Mouse (Mus musculus): ENCODE measurements around the gene Tlr12. TPM values are rescaled to one million over a fixed set of nuclear protein-coding genes. Genes with fewer than 3 reads are reported as not detected.

Gene Tlr12
- polyA plus RNA-seq, 1 experiment from 2014 or later: 0.57 TPM

DNA sequence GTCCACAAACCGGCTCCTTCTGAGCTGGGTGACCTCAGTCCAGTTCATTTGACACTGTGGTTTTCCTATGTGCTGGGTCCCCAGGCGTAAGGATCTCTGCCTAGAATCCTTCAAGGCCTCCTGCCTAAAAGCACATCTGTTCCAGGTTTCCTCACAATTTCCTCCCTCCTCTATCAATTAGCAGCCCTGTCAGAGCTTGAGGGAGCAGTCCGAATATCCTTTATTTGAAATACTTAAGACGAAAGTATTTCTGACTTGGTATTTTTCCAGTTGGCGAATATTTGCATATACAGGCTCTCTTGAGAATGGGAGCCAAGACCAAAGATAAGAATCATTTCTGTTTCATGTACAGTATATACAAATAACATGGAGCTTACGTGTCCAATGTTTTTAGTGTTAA lies 27.5 kb upstream of the Tlr12 start:
- Histone ChIP-seq H3K4me1 (peaks cover 60% of the 10 kb centered on the region), H3K27ac (no peak overlapping the region), H3K36me3 (no peaks in the 10 kb centered on the region), H3K27me3 (ENCODE audit: insufficient read depth, poor library complexity, severe bottlenecking) (peaks cover 5% of the 10 kb centered on the region; the same call in 1 of the 2 replicates), H3K4me3 (no peak overlapping the region), H3K9me3 (no peaks in the 10 kb centered on the region)
- 69% methylated on average over 6 of the region's 6 CpGs for WGBS
- DNase-seq (ENCODE audit: low spot score): no peak

DNA sequence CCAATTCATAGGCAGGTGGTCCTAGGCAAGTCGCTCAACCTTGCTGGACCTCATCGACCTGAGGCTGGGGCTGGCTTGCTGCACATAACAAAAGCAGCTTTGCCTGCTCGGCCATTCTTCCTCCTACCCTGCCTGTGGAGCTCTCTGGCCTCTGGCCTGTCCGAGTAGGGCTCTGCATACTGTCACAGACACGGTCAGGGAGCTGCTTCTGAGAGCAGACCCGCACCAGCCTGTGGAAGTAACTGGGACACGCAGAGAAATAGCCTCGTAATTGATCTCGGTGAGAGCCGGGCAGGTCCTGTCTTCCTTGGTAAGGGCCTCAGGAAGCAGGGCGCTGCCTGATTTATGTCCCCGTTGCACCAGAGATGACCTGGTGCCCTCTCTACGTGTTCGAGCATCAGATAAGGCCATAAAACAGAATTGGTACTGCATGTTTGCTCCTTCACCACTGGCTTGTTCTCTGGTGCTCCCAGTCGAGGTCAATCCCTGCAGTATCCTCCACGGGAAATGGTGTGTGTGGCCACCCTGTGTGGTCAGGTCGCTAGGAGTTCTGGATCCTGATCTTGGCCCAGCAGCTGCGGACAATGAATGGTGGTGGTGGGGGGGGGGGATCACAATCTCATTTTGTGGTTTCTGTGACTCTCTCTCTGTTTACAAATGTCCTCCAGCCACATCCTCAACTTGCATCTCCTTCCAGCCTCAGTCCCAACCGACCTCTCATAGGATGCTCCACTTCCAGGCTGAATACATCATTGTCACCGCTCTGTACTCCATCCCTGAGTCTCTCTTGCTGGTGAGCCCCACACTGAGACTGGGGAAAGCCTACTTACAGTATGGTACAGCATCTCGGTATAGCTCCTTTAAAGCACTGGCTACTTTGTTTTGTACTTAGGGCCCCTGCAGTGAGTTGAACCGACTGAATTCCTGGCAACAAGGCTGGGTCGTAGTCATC lies 23.6 kb upstream of the Tlr12 start:
- DNase-seq (ENCODE audit: low spot score): peak; percentile 87
- peak overlapping the region; percentile 65 for H3K27ac ChIP-seq
- 33% methylated on average over 23 of the region's 23 CpGs for WGBS
- peaks cover 59% of the 10 kb centered on the region for H3K4me1 ChIP-seq
- H3K36me3 ChIP-seq: no peaks in the 10 kb centered on the region
- H3K9me3 ChIP-seq: no peaks in the 10 kb centered on the region
- no peak overlapping the region for H3K4me3 ChIP-seq
- 0 out of 2 replicates have a peak, but pooled peaks cover 5% of the 10 kb centered on the region for H3K27me3 ChIP-seq (ENCODE audit: insufficient read depth, poor library complexity, severe bottlenecking)

DNA sequence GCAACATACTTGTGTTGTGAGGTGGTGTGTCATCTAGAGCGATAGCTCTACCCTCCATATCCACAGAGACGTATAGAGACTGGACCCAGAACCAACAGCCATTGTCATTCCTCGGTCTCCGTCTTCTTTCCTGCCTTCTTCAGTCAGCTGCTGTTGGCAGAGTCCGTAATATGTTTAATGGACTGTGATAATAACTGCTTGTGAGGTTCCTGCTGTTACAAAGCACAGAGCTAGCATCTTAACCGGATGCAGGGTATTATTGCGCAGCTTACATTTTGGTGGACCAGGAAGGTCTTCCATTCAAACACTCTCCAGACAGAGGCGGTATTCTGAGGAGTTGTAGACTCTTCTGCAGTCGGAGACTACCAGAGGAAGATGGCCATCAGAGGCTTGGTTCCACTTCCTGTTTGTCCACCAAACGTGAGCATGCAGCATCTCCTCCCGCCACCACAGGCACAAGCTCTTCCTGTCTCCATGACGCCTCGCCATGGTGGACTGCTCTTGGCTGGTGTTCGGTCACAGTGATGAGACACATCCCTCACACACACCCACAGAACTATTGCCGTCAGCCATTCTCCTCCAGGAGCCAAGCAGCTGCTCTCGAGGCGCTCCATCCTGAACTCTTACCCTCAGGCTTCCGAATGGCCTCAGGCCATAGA lies 20.0 kb upstream of the Tlr12 start:
- WGBS: 85% methylated on average over 18 of the region's 18 CpGs
- Histone ChIP-seq H3K4me3 (no peak overlapping the region), H3K9me3 (no peaks in the 10 kb centered on the region), H3K27ac (peak overlapping the region; percentile 65; the same call in 1 of the 2 replicates), H3K27me3 (ENCODE audit: insufficient read depth, poor library complexity, severe bottlenecking) (no peaks in the 10 kb centered on the region), H3K36me3 (no peaks in the 10 kb centered on the region), H3K4me1 (peaks cover 70% of the 10 kb centered on the region)
- peak; percentile 72 for DNase-seq (ENCODE audit: low spot score)

DNA sequence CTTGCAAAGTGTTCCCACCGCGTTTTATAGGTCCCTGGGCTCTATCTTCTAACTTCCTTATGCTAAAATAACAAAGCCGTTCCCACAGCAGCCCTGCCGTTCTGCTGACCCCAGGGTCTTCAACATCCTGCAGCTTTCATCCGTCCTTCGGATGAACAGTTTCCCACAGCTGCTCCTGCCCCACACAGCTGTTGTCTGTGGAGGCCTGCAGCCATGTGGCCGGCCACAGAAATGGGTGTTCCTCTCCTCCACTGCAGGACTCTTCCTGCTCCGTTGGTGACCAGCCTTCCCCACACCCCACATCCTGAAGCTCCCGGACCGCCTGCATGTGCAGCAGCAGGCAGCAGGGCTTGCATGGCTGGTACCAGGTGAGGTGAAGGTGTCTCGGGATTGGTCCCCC lies 18.8 kb upstream of the Tlr12 start:
- Histone ChIP-seq H3K27me3 (ENCODE audit: insufficient read depth, poor library complexity, severe bottlenecking) (no peaks in the 10 kb centered on the region), H3K4me3 (no peak overlapping the region), H3K36me3 (no peaks in the 10 kb centered on the region), H3K27ac (peak overlapping the region; percentile 65), H3K4me1 (peaks cover 58% of the 10 kb centered on the region), H3K9me3 (no peaks in the 10 kb centered on the region)
- DNase-seq (ENCODE audit: low spot score): peak; percentile 72
- WGBS: 45% methylated on average over 11 of the region's 11 CpGs

DNA sequence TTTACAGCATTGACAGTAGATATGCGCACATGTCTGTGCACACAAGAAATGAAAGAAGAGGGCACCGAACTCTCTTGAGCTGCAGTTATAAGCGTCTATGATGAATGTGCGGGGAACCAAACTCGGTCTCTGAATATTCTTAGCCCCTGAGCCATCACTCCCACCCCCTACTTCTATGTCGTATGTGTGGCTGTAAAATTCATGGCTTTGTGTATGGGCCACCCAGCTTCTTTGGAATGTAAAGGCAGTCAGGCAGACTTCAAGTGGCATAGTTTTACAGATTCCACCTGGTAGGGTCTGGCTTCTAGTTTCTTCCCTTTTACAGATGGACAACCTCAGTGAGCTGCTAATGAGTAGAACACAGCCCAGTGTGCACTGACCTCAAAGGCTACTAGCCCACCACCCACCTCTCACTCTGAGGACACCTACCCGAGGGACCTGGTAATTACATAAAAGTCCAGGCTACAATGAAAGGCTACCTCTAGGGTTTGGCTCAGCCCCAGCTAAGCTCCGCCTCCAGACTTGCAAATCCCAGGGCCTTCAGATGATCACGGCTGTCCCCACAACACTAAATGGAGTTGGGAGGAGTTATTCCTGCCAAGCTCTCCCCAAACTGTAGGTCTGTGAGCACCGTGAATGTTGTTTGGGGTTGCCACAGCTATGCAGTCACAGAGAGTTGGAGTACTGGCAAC lies 17.6 kb upstream of the Tlr12 start:
- no peaks in the 10 kb centered on the region for H3K27me3 ChIP-seq (ENCODE audit: insufficient read depth, poor library complexity, severe bottlenecking)
- no peak overlapping the region for H3K27ac ChIP-seq
- peak; percentile 74 for DNase-seq (ENCODE audit: low spot score)
- no peaks in the 10 kb centered on the region for H3K36me3 ChIP-seq
- no peaks in the 10 kb centered on the region for H3K9me3 ChIP-seq
- WGBS: 59% methylated on average over 10 of the region's 10 CpGs
- H3K4me1 ChIP-seq: peaks cover 52% of the 10 kb centered on the region
- H3K4me3 ChIP-seq: no peak overlapping the region

DNA sequence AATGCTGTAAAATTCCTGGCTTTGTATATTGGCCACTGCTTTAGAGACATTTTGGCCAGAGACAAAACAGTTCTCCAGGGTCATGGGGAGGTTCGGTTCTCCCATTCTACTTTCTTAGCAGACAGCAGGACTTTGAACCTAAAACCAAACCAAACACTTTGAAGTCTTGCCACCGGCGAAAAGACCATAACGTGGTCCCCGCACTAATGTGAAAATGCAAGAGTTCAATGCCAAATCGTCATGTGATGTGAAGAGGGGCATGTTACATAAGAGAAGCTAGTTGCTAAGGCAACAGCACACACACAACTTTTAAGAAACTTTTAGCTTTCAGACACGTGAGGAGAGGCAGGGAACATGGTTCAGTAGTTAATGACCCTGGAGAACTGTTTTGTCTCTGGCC lies 17.0 kb upstream of the Tlr12 start:
- H3K27me3 ChIP-seq (ENCODE audit: insufficient read depth, poor library complexity, severe bottlenecking): no peaks in the 10 kb centered on the region
- DNase-seq (ENCODE audit: low spot score): no peak
- no peak overlapping the region for H3K27ac ChIP-seq
- H3K9me3 ChIP-seq: no peaks in the 10 kb centered on the region
- H3K4me1 ChIP-seq: peaks cover 50% of the 10 kb centered on the region
- H3K4me3 ChIP-seq: no peak overlapping the region
- no peaks in the 10 kb centered on the region for H3K36me3 ChIP-seq
- WGBS: 80% methylated on average over 7 of the region's 7 CpGs

DNA sequence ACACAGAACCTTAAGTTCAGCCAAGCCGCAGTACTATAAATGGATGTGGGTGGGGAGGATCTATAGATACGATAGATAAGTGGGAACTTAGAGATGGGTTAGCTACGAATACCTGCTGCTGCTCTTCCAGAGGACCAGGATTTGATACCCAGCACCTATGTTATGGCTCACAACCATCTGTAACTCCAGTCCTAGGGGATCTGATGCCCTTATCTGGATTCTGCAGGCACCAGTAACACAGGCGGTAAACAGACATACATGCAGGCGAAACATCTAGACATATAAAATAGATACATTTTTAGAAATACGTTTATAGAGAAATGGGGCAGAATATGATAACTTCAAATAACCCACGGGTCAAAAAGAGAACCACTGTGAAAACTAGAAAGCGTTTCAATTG lies 2.7 kb upstream of the Tlr12 start:
- no peaks in the 10 kb centered on the region for H3K36me3 ChIP-seq
- WGBS: 82% methylated on average over 8 of the region's 8 CpGs
- peaks cover 25% of the 10 kb centered on the region for H3K27me3 ChIP-seq (ENCODE audit: insufficient read depth, poor library complexity, severe bottlenecking)
- no peaks in the 10 kb centered on the region for H3K9me3 ChIP-seq
- DNase-seq (ENCODE audit: low spot score): no peak
- peaks cover 22% of the 10 kb centered on the region for H3K4me1 ChIP-seq
- no peak overlapping the region for H3K27ac ChIP-seq
- H3K4me3 ChIP-seq: no peak overlapping the region

DNA sequence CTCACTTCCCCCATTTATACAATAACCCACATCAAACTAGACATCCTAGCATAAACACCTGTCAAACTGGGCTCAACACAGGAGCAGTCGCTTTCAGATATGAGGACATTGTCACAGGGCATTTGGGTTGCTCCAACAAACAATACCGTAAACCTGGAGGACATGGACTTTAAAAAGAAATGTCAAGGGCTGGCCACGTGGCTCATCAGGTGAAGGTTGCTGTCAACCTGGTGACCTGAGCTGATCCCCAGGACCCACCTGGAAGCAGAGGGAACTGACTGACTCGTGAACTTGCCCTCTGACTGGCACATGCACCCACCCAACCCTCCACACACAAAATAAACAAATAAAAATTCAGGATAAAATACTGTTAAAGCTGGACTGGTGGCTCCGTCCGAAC lies 2.2 kb upstream of the Tlr12 start:
- no peaks in the 10 kb centered on the region for H3K9me3 ChIP-seq
- DNase-seq (ENCODE audit: low spot score): no peak
- H3K4me3 ChIP-seq: no peak overlapping the region
- no peak overlapping the region for H3K27ac ChIP-seq
- WGBS: 80% methylated on average over 6 of the region's 6 CpGs
- no peaks in the 10 kb centered on the region for H3K36me3 ChIP-seq
- peaks cover 30% of the 10 kb centered on the region for H3K27me3 ChIP-seq (ENCODE audit: insufficient read depth, poor library complexity, severe bottlenecking)
- peaks cover 22% of the 10 kb centered on the region for H3K4me1 ChIP-seq

DNA sequence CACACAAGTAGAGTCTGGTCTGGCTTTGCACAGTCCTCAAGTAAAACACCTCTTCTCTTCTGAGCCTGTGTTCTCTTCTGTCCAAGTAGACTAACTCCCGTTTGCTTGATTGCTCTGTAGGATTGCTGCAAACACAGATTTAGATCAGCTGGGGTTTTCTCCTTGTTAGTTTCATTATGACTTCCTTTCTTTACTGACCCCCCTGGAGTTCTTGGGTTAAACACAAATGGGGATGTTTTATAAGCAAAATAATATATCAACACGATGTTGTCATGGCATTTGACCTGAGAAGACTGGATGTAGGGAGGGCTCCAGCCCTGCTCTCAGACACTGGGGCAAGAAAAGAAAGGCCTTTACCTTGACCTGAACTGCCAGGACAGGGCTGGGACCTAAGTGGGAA lies 544 bp upstream of the Tlr12 start:
- Histone ChIP-seq H3K27me3 (ENCODE audit: insufficient read depth, poor library complexity, severe bottlenecking) (peaks cover 35% of the 10 kb centered on the region), H3K4me1 (peaks cover 22% of the 10 kb centered on the region), H3K9me3 (no peaks in the 10 kb centered on the region), H3K4me3 (no peak overlapping the region), H3K27ac (no peak overlapping the region), H3K36me3 (no peaks in the 10 kb centered on the region)
- WGBS: 52% methylated on average over 2 of the region's 2 CpGs
- DNase-seq (ENCODE audit: low spot score): no peak

DNA sequence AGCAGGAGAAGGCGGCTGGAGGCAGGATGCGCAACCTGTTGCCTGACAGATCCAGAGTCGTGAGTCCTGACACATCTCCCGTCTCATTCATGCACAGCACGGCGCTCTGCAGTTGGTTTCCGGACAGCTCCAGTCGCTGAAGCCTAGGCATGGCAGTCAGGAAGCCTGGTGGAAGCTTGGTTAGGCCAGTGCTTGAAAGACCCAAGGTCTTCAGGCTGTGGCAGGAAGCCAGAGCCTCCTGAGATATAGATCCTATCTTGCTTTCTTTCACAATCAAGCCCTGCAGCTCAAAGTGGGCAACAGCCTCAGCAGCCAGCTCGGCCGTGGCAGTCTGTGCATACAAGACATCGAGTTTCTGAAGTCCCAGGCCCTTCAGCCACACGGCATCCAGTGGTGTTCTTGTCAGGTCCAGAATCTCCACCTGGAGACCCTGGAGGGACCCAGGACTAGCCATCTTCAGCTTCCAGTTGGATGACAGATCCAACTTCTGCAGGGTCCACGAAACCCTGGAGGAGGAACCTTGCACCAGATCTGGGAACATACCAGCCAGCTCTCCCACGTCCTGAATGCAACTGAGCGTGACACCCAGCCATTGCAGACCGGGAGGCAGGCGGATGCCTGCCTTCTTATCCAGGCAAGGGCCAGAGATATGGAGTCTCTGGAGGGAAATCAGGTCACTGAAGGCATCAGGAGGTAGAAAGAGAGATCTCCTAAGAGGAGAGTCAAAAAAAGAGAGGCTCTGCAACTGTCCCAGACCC lies 877 bp downstream of the Tlr12 start:
- Histone ChIP-seq H3K4me1 (peaks cover 22% of the 10 kb centered on the region), H3K36me3 (no peaks in the 10 kb centered on the region), H3K27ac (0 out of 2 replicates have a peak overlapping the region, but pooled peaks have one; percentile 12), H3K4me3 (no peak overlapping the region), H3K9me3 (no peaks in the 10 kb centered on the region), H3K27me3 (ENCODE audit: insufficient read depth, poor library complexity, severe bottlenecking) (peaks cover 35% of the 10 kb centered on the region)
- no peak for DNase-seq (ENCODE audit: low spot score)
- 47% methylated on average over 17 of the region's 17 CpGs for WGBS

DNA sequence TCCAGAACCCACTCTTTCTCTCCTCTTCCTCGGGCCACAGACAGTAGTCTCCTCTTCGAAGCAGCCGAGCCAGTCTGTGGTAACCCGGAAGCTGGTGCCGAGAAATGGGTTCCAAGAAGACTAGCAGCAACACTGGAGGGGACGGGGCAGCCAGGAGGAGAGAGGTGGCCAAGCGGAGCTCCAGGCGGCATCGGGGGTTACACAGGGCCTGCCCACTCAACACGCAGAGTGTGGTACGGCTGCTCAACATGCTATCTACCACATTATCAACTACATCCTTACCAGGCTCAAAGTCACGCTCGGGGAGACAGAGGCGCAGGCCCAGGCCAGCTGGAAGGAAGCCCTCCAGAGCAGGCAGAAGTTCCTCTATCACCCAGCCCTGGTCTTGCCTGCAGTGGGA lies 2.7 kb downstream of the Tlr12 start:
- H3K9me3 ChIP-seq: no peaks in the 10 kb centered on the region
- H3K27ac ChIP-seq: 0 out of 2 replicates have a peak overlapping the region, but pooled peaks have one; percentile 0
- H3K27me3 ChIP-seq (ENCODE audit: insufficient read depth, poor library complexity, severe bottlenecking): peaks cover 35% of the 10 kb centered on the region
- no peak overlapping the region for H3K4me3 ChIP-seq
- no peak for DNase-seq (ENCODE audit: low spot score)
- H3K4me1 ChIP-seq: peaks cover 23% of the 10 kb centered on the region
- no peaks in the 10 kb centered on the region for H3K36me3 ChIP-seq
- 82% methylated on average over 14 of the region's 14 CpGs for WGBS

DNA sequence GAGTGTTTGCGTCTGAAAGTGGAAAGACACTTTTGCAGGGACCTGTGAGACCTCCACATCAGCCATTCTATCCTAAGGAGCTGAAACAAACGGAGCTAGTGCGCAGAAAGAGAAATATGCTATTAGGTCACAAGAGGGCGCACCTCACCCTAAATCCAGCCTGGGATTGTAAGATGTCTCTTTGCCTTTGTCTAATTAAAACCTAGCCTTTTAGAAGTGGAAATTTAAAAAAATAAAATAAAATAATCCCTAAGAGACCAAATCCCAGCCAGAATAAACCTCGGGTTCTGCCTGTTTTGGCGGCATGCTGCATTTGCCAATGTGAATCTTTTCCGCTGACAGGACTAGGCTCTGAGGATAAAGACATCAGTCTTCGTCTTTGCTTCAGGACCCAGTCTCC lies 5.1 kb downstream of the Tlr12 start:
- H3K36me3 ChIP-seq: no peaks in the 10 kb centered on the region
- peaks cover 31% of the 10 kb centered on the region for H3K27me3 ChIP-seq (ENCODE audit: insufficient read depth, poor library complexity, severe bottlenecking)
- no peak overlapping the region for H3K4me3 ChIP-seq
- no peak for DNase-seq (ENCODE audit: low spot score)
- H3K9me3 ChIP-seq: no peaks in the 10 kb centered on the region
- WGBS: 21% methylated on average over 8 of the region's 8 CpGs
- H3K27ac ChIP-seq: no peak overlapping the region
- peaks cover 32% of the 10 kb centered on the region for H3K4me1 ChIP-seq

Data from heart, embryonic 10.5 days (tissue).